Mouse (Mus musculus): Measurements from ENCODE around the gene Dbi. TPM values are rescaled to one million over a fixed set of nuclear protein-coding genes. Genes with fewer than 3 reads are reported as not detected.

Gene Dbi
- polyA plus RNA-seq, 1 experiment from 2014 or later: 616 TPM

GRCm38 (mm10) chr1:120140144-120140693 lies 19.3 kb upstream of the Dbi start:
- Histone ChIP-seq H3K4me2 (replicated peaks) (no peak overlapping the region), H3K36me3 (no peaks in the 10 kb centered on the region), H3K4me1 (peaks cover 9% of the 10 kb centered on the region), H3K27me3 (no peaks in the 10 kb centered on the region), H3K4me3 (no peak overlapping the region), H3K9ac (replicated peaks) (no peak overlapping the region), H3K9me3 (no peaks in the 10 kb centered on the region), H3K27ac (replicated peaks) (no peak overlapping the region)
- whole genome bisulfite sequencing: 89% methylated on average over 9 of the region's 9 CpGs
- ATAC-seq (ENCODE audit: low FRiP score, low read depth): no peak

GRCm38 (mm10) chr1:120138923-120139540 lies 18.2 kb upstream of the Dbi start:
- no peak overlapping the region for H3K4me2 ChIP-seq (replicated peaks)
- peaks cover 9% of the 10 kb centered on the region for H3K4me1 ChIP-seq
- H3K9ac ChIP-seq (replicated peaks): no peak overlapping the region
- no peaks in the 10 kb centered on the region for H3K36me3 ChIP-seq
- H3K4me3 ChIP-seq: no peak overlapping the region
- WGBS: 26% methylated on average over 7 of the region's 7 CpGs
- no peak overlapping the region for H3K27ac ChIP-seq (replicated peaks)
- H3K27me3 ChIP-seq: no peaks in the 10 kb centered on the region
- peak; percentile 45; the same call in 1 of the 2 replicates for ATAC-seq (ENCODE audit: low FRiP score, low read depth)
- H3K9me3 ChIP-seq: no peaks in the 10 kb centered on the region

GRCm38 (mm10) chr1:120135934-120136786 lies 15.3 kb upstream of the Dbi start:
- WGBS: 90% methylated on average over 7 of the region's 7 CpGs
- H3K9ac ChIP-seq (replicated peaks): no peak overlapping the region
- H3K9me3 ChIP-seq: no peaks in the 10 kb centered on the region
- no peaks in the 10 kb centered on the region for H3K36me3 ChIP-seq
- no peak for ATAC-seq (ENCODE audit: low FRiP score, low read depth)
- no peak overlapping the region for H3K4me3 ChIP-seq
- H3K27me3 ChIP-seq: no peaks in the 10 kb centered on the region
- no peak overlapping the region for H3K4me2 ChIP-seq (replicated peaks)
- H3K4me1 ChIP-seq: peaks cover 9% of the 10 kb centered on the region
- H3K27ac ChIP-seq (replicated peaks): no peak overlapping the region

- Histone ChIP-seq H3K9me3 (no peaks in the 10 kb centered on the region), H3K4me1 (no peaks in the 10 kb centered on the region), H3K27me3 (no peaks in the 10 kb centered on the region), H3K9ac (replicated peaks) (no peak overlapping the region), H3K27ac (replicated peaks) (no peak overlapping the region), H3K4me3 (no peak overlapping the region), H3K36me3 (no peaks in the 10 kb centered on the region), H3K4me2 (replicated peaks) (no peak overlapping the region)
- WGBS: 90% methylated on average over 1 of the region's 1 CpGs
- no peak for ATAC-seq (ENCODE audit: low FRiP score, low read depth)
Measured at GRCm38 (mm10) chr1:120132376-120132775, 11.5 kb upstream of the Dbi start.

- 76% methylated on average over 9 of the region's 9 CpGs for WGBS
Measured at GRCm38 (mm10) chr1:120126318-120126717, 5.4 kb upstream of the Dbi start.

GRCm38 (mm10) chr1:120125471-120125870 lies 4.6 kb upstream of the Dbi start:
- no peak overlapping the region for H3K4me3 ChIP-seq
- no peaks in the 10 kb centered on the region for H3K36me3 ChIP-seq
- no peak overlapping the region for H3K27ac ChIP-seq (replicated peaks)
- ATAC-seq (ENCODE audit: low FRiP score, low read depth): no peak
- no peaks in the 10 kb centered on the region for H3K9me3 ChIP-seq
- 81% methylated on average over 6 of the region's 6 CpGs for WGBS
- H3K27me3 ChIP-seq: no peaks in the 10 kb centered on the region
- no peak overlapping the region for H3K4me2 ChIP-seq (replicated peaks)
- peaks cover 5% of the 10 kb centered on the region; the same call in 1 of the 2 replicates for H3K4me1 ChIP-seq
- H3K9ac ChIP-seq (replicated peaks): no peak overlapping the region

More at GRCm38 (mm10) chr1:120126318-120126717, 5.4 kb upstream of the Dbi start:
- no peak overlapping the region for H3K9ac ChIP-seq (replicated peaks)
- H3K36me3 ChIP-seq: no peaks in the 10 kb centered on the region
- ATAC-seq (ENCODE audit: low FRiP score, low read depth): no peak
- peaks cover 5% of the 10 kb centered on the region; the same call in 1 of the 2 replicates for H3K4me1 ChIP-seq
- no peak overlapping the region for H3K27ac ChIP-seq (replicated peaks)
- no peak overlapping the region for H3K4me3 ChIP-seq
- H3K9me3 ChIP-seq: no peaks in the 10 kb centered on the region
- H3K27me3 ChIP-seq: no peaks in the 10 kb centered on the region
- no peak overlapping the region for H3K4me2 ChIP-seq (replicated peaks)

DNA sequence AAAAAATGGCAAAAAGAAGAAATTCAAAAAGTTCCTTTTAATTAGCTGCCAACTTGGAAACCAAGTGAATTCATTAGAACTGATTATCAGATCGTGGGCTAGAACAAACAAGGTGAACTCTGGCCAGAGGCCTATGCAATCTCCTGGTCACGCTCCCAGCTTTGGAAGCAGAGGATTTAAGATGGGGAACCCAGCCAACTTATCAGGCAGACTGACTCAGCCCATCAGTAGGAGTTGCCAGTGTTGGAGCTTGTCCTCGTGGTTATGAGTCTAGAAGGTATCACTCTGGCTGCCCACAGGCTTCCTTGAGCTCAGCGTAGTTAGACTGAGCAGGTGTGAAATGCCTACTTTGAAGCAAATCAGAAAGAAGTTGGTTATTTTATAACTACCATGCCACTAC lies 4.0 kb upstream of the Dbi start:
- Histone ChIP-seq H3K4me1 (peaks cover 10% of the 10 kb centered on the region), H3K4me2 (replicated peaks) (no peak overlapping the region), H3K4me3 (no peak overlapping the region), H3K36me3 (no peaks in the 10 kb centered on the region), H3K27me3 (no peaks in the 10 kb centered on the region), H3K9ac (replicated peaks) (no peak overlapping the region), H3K27ac (replicated peaks) (no peak overlapping the region), H3K9me3 (no peaks in the 10 kb centered on the region)
- ATAC-seq (ENCODE audit: low FRiP score, low read depth): no peak
- 86% methylated on average over 4 of the region's 4 CpGs for WGBS

- 95% methylated on average over 8 of the region's 8 CpGs for WGBS
- ATAC-seq (ENCODE audit: low FRiP score, low read depth): no peak
Measured at GRCm38 (mm10) chr1:120122634-120123383, 1.9 kb upstream of the Dbi start.

GRCm38 (mm10) chr1:120121930-120122530 lies 1.2 kb upstream of the Dbi start:
- no peaks in the 10 kb centered on the region for H3K9me3 ChIP-seq
- H3K36me3 ChIP-seq: 0 out of 2 replicates have a peak, but pooled peaks cover 4% of the 10 kb centered on the region
- peak overlapping the region; percentile 55 for H3K4me3 ChIP-seq
- H3K4me1 ChIP-seq: peaks cover 31% of the 10 kb centered on the region
- no peak for ATAC-seq (ENCODE audit: low FRiP score, low read depth)
- H3K9ac ChIP-seq (replicated peaks): peak overlapping the region; percentile 55; the same call in 1 of the 2 replicates
- H3K4me2 ChIP-seq (replicated peaks): peak overlapping the region; percentile 76
- no peaks in the 10 kb centered on the region for H3K27me3 ChIP-seq
- peak overlapping the region; percentile 91 for H3K27ac ChIP-seq (replicated peaks)
- WGBS: 90% methylated on average over 9 of the region's 9 CpGs

More at GRCm38 (mm10) chr1:120122634-120123383, 1.9 kb upstream of the Dbi start:
- no peaks in the 10 kb centered on the region for H3K27me3 ChIP-seq
- no peaks in the 10 kb centered on the region for H3K9me3 ChIP-seq
- 0 out of 2 replicates have a peak, but pooled peaks cover 4% of the 10 kb centered on the region for H3K36me3 ChIP-seq
- no peak overlapping the region for H3K4me2 ChIP-seq (replicated peaks)
- no peak overlapping the region for H3K4me3 ChIP-seq
- no peak overlapping the region for H3K9ac ChIP-seq (replicated peaks)
- peaks cover 29% of the 10 kb centered on the region for H3K4me1 ChIP-seq
- H3K27ac ChIP-seq (replicated peaks): no peak overlapping the region

DNA sequence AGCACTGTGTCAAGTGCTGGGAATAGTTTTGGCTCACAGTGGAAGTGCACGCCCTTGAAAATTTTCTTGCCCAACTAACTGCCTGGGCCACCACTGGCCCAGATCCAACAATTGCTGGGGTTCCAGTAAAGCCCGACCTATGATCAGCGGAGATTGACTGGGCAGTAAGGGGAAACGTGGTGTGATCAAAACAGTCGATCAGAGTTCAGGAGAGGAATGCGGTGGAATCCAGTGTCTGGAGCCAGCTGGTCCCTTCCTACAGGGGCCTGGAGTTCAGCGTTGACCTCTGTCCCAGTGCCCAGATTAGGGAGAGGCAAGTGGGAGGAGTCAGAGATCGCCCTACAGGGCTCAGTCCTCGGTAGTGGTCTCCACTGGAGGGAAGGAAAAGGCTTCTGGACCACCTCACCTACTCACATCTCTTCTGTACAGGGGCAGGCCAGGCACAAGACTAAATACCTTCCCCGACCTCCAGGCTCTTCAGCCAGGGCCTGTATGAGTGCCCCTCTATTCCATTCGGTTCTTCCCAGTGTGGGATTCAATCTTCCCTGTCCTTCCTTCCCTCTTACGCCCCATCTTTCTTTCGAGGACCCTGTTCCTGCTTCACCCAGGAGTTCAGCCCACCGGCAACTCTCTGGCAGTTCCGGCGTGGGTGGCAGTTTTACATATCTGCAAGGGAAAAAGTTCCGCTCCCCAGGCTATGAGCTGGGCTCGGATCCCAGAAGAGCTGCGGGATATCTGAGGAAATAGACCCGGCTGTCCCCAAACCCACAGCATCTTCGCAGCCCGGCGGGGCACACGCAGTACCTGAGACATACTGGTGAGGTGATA lies 523 bp downstream of the Dbi start:
- peak overlapping the region; percentile 91 for H3K27ac ChIP-seq (replicated peaks)
- H3K27me3 ChIP-seq: no peaks in the 10 kb centered on the region
- peak overlapping the region; percentile 76 for H3K4me2 ChIP-seq (replicated peaks)
- peak; percentile 59 for ATAC-seq (ENCODE audit: low FRiP score, low read depth)
- peaks cover 15% of the 10 kb centered on the region for H3K36me3 ChIP-seq
- 6% methylated on average over 23 of the region's 24 CpGs for WGBS
- H3K4me1 ChIP-seq: peaks cover 31% of the 10 kb centered on the region
- peak overlapping the region; percentile 55 for H3K4me3 ChIP-seq
- no peaks in the 10 kb centered on the region for H3K9me3 ChIP-seq
- peak overlapping the region; percentile 55 for H3K9ac ChIP-seq (replicated peaks)

GRCm38 (mm10) chr1:120119389-120119788 lies 1.5 kb downstream of the Dbi start:
- Histone ChIP-seq H3K4me3 (no peak overlapping the region), H3K4me1 (peaks cover 31% of the 10 kb centered on the region), H3K4me2 (replicated peaks) (peak overlapping the region; percentile 76), H3K36me3 (peaks cover 24% of the 10 kb centered on the region), H3K9me3 (no peaks in the 10 kb centered on the region), H3K27me3 (no peaks in the 10 kb centered on the region), H3K9ac (replicated peaks) (peak overlapping the region; percentile 55), H3K27ac (replicated peaks) (no peak overlapping the region)
- WGBS: 89% methylated on average over 4 of the region's 4 CpGs
- ATAC-seq (ENCODE audit: low FRiP score, low read depth): no peak
